Mouse (Mus musculus) ES-Bruce4 (cell line): ENCODE measurements around the gene Bricd5. TPM values are rescaled to one million over a fixed set of nuclear protein-coding genes. Genes with fewer than 3 reads are reported as not detected.

Experiments used
- H3K27ac ChIP-seq: 2 replicates; pipeline ENCODE4 v1.5.1; 2012; ENCODE audit warnings: low read length, inconsistent platforms; ENCODE audit not compliant: insufficient read depth
- H3K27me3 ChIP-seq: 2 replicates; pipeline ENCODE4 v1.6.1; 2012; ENCODE audit warnings: mild to moderate bottlenecking, low read length, inconsistent platforms; ENCODE audit not compliant: control insufficient read depth, poor library complexity, insufficient read depth, severe bottlenecking
- H3K36me3 ChIP-seq: 2 replicates; pipeline ENCODE4 v1.6.1; 2012; ENCODE audit warnings: inconsistent platforms, mild to moderate bottlenecking, low read length, moderate library complexity; ENCODE audit not compliant: control insufficient read depth, poor library complexity, insufficient read depth, severe bottlenecking
- H3K4me1 ChIP-seq: one replicate; pipeline ENCODE4 v1.8.1; 2011; ENCODE audit warnings: low read length; ENCODE audit not compliant: control insufficient read depth, insufficient read depth
- H3K4me3 ChIP-seq: 2 replicates; pipeline ENCODE4 v1.5.1; 2011; ENCODE audit warnings: low read depth, mild to moderate bottlenecking, low read length
- H3K9ac ChIP-seq: 2 replicates; pipeline ENCODE4 v1.6.1; 2012; ENCODE audit warnings: low read depth, mild to moderate bottlenecking, inconsistent platforms; ENCODE audit not compliant: poor library complexity, severe bottlenecking
- H3K9me3 ChIP-seq: replicated peaks from 2 replicates; pipeline ENCODE4 v1.6.1; 2012; ENCODE audit warnings: mild to moderate bottlenecking, low read length, inconsistent platforms; ENCODE audit not compliant: control insufficient read depth, poor library complexity, insufficient read depth, severe bottlenecking
- CTCF ChIP-seq: IDR thresholded peaks from one replicate; pipeline ENCODE4 v1.8.1; 2011; ENCODE audit warnings: low read depth, low read length
- EP300 ChIP-seq: IDR thresholded peaks from 2 replicates; pipeline ENCODE4 v1.6.1; 2011; ENCODE audit warnings: low read depth, low read length; ENCODE audit not compliant: insufficient read depth
- POLR2A ChIP-seq: IDR thresholded peaks from one replicate; pipeline ENCODE4 v1.8.1; 2011; ENCODE audit warnings: low read length; ENCODE audit not compliant: insufficient read depth
- polyA plus RNA-seq: library from polyadenylated mRNA; stranded (reverse); fragments of >200 nt; gene quantifications from 2 replicates; pipeline ENCODE4 v1.2.4, GENCODE M21; 2011; ENCODE audit warnings: low read depth; ENCODE audit not compliant: missing spikeins, insufficient read depth, insufficient read length

Gene Bricd5
- polyA plus RNA-seq, 1 experiment = not detected

DNA sequence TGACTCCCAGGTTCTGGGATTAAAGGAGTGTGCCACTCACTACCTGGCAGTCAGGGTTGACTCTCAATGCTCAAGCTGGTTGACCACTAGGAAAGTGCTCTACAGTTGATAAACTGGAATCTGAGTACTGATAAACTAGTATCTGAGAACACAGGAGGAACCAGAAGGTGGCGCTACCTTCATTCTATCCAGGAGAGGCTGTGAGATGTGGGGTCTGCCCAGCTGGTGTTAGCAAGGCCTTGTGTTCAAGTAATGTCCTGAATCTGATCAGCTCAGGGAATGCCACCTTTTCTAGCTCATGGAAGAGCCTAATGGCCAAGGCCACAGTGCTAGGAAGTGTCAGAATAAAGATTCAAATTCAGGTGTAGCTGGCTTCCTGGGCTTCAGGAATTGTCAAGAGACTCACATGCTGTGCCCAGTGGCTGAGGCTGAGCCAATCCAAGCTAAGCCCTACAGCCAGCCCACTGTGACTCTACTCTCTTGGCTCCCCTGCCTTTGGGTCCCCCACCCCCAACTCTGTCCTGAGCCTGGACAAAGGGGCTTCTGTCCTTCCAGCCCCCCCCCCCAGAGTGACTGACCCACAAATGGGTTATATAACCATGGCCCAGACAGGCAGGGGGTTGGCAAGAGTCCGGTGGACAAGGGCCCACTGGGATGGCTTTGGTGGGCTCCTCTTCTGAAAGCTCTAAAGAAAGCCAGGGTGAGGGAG is 21.1 kb downstream of the Bricd5 start:
- no peak overlapping the region for H3K4me3 ChIP-seq
- no peak overlapping the region for H3K27ac ChIP-seq
- no peak for TF ChIP-seq EP300
- peak; percentile 57 for TF ChIP-seq CTCF
- no peaks in the 10 kb centered on the region for H3K36me3 ChIP-seq
- H3K9ac ChIP-seq = no peak overlapping the region
- H3K4me1 ChIP-seq = no peaks in the 10 kb centered on the region
- H3K9me3 ChIP-seq = no peaks in the 10 kb centered on the region
- H3K27me3 ChIP-seq = no peaks in the 10 kb centered on the region

DNA sequence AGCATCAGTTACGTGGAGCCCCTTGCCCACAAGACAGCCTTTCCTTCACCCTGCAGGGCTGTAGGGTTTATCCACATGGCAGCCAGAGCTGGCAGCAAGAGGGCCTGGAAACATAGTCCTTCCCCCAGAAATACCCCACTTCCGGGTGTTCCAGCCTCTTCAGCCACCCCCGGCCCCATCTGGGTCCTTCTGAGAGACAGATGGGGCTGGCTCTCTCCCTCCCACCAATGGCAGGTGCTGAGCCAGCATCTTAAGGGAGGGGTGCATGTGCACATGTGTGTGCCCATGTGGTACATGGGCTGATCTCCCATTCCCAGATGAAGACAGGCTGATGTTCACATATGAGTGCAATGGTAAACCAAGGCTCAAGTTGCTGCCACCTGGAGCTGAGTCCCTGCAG is 21.8 kb downstream of the Bricd5 start:
- Histone ChIP-seq H3K27ac (no peak overlapping the region), H3K4me1 (no peaks in the 10 kb centered on the region), H3K9ac (no peak overlapping the region), H3K36me3 (no peaks in the 10 kb centered on the region), H3K4me3 (no peak overlapping the region), H3K27me3 (no peaks in the 10 kb centered on the region), H3K9me3 (no peaks in the 10 kb centered on the region)
- TF ChIP-seq POLR2A (no peak), EP300 (no peak), CTCF (no peak)

DNA sequence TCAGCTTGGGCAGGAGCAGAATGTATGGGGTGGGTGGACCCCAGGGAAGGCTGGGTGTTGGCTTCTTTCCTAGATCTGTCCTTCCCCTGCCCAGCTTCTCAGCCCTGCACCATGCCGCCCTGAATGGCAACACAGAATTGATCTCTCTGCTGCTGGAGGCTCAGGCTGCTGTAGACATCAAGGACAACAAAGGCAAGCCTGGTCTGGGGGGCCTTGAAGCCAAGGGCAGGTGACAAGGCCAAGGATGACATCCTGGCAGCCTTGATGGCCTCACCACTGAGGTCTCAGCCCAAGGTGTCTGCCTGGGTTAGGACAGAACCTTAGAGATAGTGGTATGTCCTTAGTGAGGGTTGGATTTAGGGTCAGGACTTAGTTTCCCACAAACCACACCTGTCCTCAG is 22.3 kb downstream of the Bricd5 start:
- Histone ChIP-seq H3K9ac (no peak overlapping the region), H3K36me3 (no peaks in the 10 kb centered on the region), H3K9me3 (no peaks in the 10 kb centered on the region), H3K4me3 (no peak overlapping the region), H3K4me1 (no peaks in the 10 kb centered on the region), H3K27me3 (no peaks in the 10 kb centered on the region), H3K27ac (no peak overlapping the region)
- TF ChIP-seq POLR2A (no peak), EP300 (no peak), CTCF (no peak)

- Histone ChIP-seq H3K9ac (no peak overlapping the region), H3K9me3 (no peaks in the 10 kb centered on the region), H3K27me3 (no peaks in the 10 kb centered on the region), H3K36me3 (no peaks in the 10 kb centered on the region), H3K4me1 (no peaks in the 10 kb centered on the region), H3K4me3 (no peak overlapping the region), H3K27ac (no peak overlapping the region)
- no peak for TF ChIP-seq CTCF
- no peak for TF ChIP-seq POLR2A
- TF ChIP-seq EP300 = no peak
Observed at GRCm38 (mm10) chr17:24502208-24502607, 28.5 kb downstream of the Bricd5 start.

DNA sequence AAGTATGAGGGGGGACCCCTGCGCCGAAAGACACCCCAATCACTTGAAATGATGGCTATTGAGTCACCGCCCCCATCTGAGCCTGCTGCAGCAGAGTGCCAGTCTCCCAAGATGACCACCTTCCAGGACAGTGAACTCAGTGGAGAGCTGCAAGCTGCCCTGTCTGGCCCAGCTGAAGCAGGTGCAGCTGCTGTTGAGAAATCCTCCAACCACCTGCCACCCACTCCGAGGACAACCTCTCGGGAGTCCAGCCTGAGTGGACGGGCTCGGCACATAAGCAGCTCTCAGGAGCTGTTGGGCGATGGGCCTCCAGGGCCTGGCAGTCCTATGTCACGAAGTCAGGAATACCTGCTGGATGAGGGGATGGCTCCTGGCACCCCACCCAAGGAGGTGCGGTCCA is 30.4 kb downstream of the Bricd5 start:
- peaks cover 2% of the 10 kb centered on the region for H3K4me1 ChIP-seq

GRCm38 (mm10) chr17:24505286-24505955 is 31.7 kb downstream of the Bricd5 start:
- Histone ChIP-seq H3K27me3 (no peaks in the 10 kb centered on the region), H3K4me3 (peak overlapping the region; percentile 20), H3K4me1 (peaks cover 2% of the 10 kb centered on the region), H3K9me3 (no peaks in the 10 kb centered on the region), H3K36me3 (peaks cover 10% of the 10 kb centered on the region), H3K27ac (no peak overlapping the region), H3K9ac (no peak overlapping the region)
- TF ChIP-seq POLR2A = no peak
- TF ChIP-seq EP300 = no peak
- no peak for TF ChIP-seq CTCF

More for the DNA sequence above, 30.4 kb downstream of the Bricd5 start:
- Histone ChIP-seq H3K9ac (no peak overlapping the region), H3K27ac (no peak overlapping the region), H3K27me3 (no peaks in the 10 kb centered on the region), H3K36me3 (peaks cover 1% of the 10 kb centered on the region; the same call in 1 of the 2 replicates), H3K4me3 (no peak overlapping the region), H3K9me3 (no peaks in the 10 kb centered on the region)
- no peak for TF ChIP-seq POLR2A
- TF ChIP-seq CTCF = no peak
- no peak for TF ChIP-seq EP300
